Mouse (Mus musculus) spleen, adult 2 months (tissue): ENCODE results near the gene Mettl6.

ENCODE experiments used
- CTCF ChIP-seq: fragments of 200-500 bp; IDR thresholded peaks from 2 replicates; pipeline ENCODE4 v1.5.1; 2011; ENCODE audit warnings: mild to moderate bottlenecking, inconsistent platforms; ENCODE audit not compliant: insufficient read depth, insufficient read length, insufficient replicate concordance; ENCODE audit errors: extremely low read depth
- POLR2A ChIP-seq: fragments of 200-500 bp; IDR thresholded peaks from 2 replicates; pipeline ENCODE4 v1.6.1; 2011; ENCODE audit warnings: low read depth, low read length, inconsistent platforms

DNA sequence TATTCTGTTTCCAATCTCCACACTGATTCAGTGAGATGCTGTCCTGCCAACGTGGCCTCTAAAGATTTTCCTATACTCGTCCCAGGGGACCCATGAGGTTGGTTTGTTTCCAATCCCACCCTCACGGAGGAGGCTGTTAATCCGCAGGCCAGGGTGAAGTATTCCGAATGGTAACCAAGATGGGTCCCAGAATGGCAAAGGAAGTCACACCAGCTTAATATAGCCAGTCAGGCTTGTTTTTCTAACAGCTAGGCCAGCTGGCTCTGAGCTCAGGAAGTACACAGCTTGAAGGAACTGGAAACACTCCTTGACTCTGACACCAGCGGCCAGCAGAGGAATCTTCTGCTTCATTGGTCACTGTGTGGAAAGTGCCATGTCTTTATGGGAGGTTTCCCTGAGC lies 42.5 kb upstream of the Mettl6 start:
- TF ChIP-seq POLR2A (no peak), CTCF (no peak)
